Mouse (Mus musculus): Measurements from ENCODE around the gene Htra3.

GRCm38 (mm10) chr5:35609381-35609780 is 70.2 kb downstream of the Htra3 start:
- TF ChIP-seq POLR2A (IDR thresholded peaks at IDR 0.05; ENCODE audit: low read depth, low read length) (no peak), CTCF (conservative IDR thresholded peaks at IDR 0.05; ENCODE audit: insufficient read depth, insufficient read length, low read depth, low read length) (no peak)
